Mouse (Mus musculus): ENCODE results near the gene Slc9b1. TPM values are rescaled to one million over a fixed set of nuclear protein-coding genes. Genes with fewer than 3 reads are reported as not detected.

Gene Slc9b1
- polyA plus RNA-seq, 1 experiment from 2014 or later, result not detected

DNA sequence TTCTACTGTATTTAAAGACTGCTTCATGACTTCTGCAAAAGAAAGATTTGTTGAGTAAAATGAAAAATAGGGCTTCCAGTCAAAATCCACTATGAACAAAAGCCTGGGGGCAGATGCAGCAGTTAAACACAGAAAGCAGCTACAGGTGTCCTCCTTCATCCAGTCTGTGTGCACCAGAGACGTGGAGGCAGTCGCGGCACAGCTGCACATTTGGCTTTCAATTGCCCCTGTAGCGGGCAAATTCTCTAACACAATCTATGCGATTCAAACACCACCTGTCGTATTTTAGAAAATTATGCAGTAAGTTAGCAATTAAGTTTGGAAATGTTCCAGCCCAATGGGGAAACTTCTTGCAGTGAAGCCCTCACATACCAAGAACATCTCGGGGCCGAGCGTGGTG, 55.4 kb downstream of the Slc9b1 start:
- DNase-seq (ENCODE audit: low spot score, missing footprints) (no peak), ATAC-seq (ENCODE audit: low FRiP score) (no peak)
- Histone ChIP-seq H3K27ac (ENCODE audit: low read depth, low read length) (no peak overlapping the region), H3K9me3 (ENCODE audit: control insufficient read depth, low read length) (no peaks in the 10 kb centered on the region), H3K27me3 (ENCODE audit: control insufficient read depth, insufficient read depth, low read length) (no peaks in the 10 kb centered on the region), H3K9ac (ENCODE audit: low read length) (no peak overlapping the region), H3K4me3 (ENCODE audit: low read depth, low read length) (no peak overlapping the region), H3K4me2 (no peak overlapping the region), H3K4me1 (ENCODE audit: control insufficient read depth, insufficient read depth, low read length) (no peaks in the 10 kb centered on the region; the same call in 1 of the 2 replicates), H3K36me3 (ENCODE audit: control insufficient read depth, insufficient read depth, low read length) (no peaks in the 10 kb centered on the region; the same call in 1 of the 2 replicates)
- WGBS, result 88% methylated on average over 9 of the region's 9 CpGs

DNA sequence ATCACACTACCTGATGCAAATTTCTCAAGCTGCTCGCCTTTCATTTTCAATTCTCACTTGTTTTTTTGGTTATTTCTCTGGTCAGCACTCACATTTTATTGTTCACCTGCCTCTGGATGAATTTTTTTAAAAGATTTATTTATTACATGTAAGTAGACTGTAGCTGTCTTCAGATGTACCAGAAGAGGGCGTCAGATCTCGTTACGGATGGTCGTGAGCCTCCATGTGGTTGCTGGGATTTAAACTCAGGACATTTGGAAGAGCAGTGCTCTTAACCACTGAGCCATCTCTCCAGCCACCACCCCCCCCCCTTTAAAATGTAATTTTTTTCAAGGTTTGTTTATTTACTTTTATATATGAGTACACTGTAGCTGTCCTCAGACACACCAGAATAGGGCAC, 56.0 kb downstream of the Slc9b1 start:
- Histone ChIP-seq H3K4me3 (ENCODE audit: low read depth, low read length) (no peak overlapping the region), H3K9me3 (ENCODE audit: control insufficient read depth, low read length) (no peaks in the 10 kb centered on the region), H3K4me2 (no peak overlapping the region), H3K9ac (ENCODE audit: low read length) (no peak overlapping the region), H3K27me3 (ENCODE audit: control insufficient read depth, insufficient read depth, low read length) (no peaks in the 10 kb centered on the region), H3K4me1 (ENCODE audit: control insufficient read depth, insufficient read depth, low read length) (no peaks in the 10 kb centered on the region; the same call in 1 of the 2 replicates), H3K27ac (ENCODE audit: low read depth, low read length) (no peak overlapping the region), H3K36me3 (ENCODE audit: control insufficient read depth, insufficient read depth, low read length) (no peaks in the 10 kb centered on the region; the same call in 1 of the 2 replicates)
- WGBS, result 75% methylated on average over 5 of the region's 5 CpGs
- DNase-seq (ENCODE audit: low spot score, missing footprints), result no peak
- ATAC-seq (ENCODE audit: low FRiP score), result no peak

DNA sequence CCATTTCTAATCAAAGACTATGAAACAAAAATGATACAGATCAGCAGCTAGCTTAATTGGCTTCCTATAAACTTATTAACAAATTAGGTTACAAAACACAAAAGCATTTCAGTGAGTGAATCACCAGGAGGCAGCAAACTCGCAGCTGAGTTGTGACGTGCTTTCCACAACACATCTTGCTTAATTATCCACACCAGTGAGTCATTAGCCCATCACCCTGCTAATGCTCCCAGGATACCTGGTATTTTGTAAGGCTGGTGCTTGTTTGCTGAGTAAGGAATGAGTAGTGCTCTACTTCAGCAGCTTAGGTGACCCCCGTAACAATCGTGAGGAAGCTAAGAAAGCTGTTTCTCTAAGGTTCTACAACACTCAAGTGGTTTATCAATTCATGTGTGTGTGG, 56.8 kb downstream of the Slc9b1 start:
- Histone ChIP-seq H3K9ac (ENCODE audit: low read length) (no peak overlapping the region), H3K4me2 (no peak overlapping the region), H3K9me3 (ENCODE audit: control insufficient read depth, low read length) (no peaks in the 10 kb centered on the region; the same call in 1 of the 2 replicates), H3K4me3 (ENCODE audit: low read depth, low read length) (no peak overlapping the region), H3K27me3 (ENCODE audit: control insufficient read depth, insufficient read depth, low read length) (no peaks in the 10 kb centered on the region), H3K36me3 (ENCODE audit: control insufficient read depth, insufficient read depth, low read length) (peaks cover 4% of the 10 kb centered on the region), H3K27ac (ENCODE audit: low read depth, low read length) (no peak overlapping the region), H3K4me1 (ENCODE audit: control insufficient read depth, insufficient read depth, low read length) (no peaks in the 10 kb centered on the region; the same call in 1 of the 2 replicates)
- WGBS, result 91% methylated on average over 4 of the region's 4 CpGs
- ATAC-seq (ENCODE audit: low FRiP score) (no peak), DNase-seq (ENCODE audit: low spot score, missing footprints) (no peak)

DNA sequence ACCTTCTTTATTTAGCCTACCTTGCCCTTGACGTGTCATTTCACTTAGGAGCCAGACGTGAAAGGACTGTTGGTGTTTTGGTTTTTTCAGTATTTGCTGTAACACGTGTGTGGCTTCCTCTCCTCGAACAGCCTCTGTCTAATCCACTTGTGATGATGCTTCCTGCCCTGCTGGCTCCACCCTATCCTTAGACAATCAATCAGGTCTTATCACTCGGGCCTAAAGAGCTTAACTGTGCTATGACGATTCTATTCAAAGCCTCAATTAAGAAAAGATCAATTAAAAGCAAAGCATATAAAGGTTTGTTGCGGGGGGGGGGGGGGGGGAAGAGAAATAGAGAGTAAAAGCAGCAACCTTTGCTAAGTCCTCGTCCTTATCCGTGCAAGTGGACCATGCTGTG, 59.5 kb downstream of the Slc9b1 start:
- DNase-seq (ENCODE audit: low spot score, missing footprints), result peak; percentile 59
- Histone ChIP-seq H3K27me3 (ENCODE audit: control insufficient read depth, insufficient read depth, low read length) (no peaks in the 10 kb centered on the region), H3K4me2 (no peak overlapping the region), H3K9me3 (ENCODE audit: control insufficient read depth, low read length) (no peaks in the 10 kb centered on the region; the same call in 1 of the 2 replicates), H3K4me3 (ENCODE audit: low read depth, low read length) (no peak overlapping the region), H3K9ac (ENCODE audit: low read length) (no peak overlapping the region), H3K36me3 (ENCODE audit: control insufficient read depth, insufficient read depth, low read length) (peaks cover 4% of the 10 kb centered on the region), H3K4me1 (ENCODE audit: control insufficient read depth, insufficient read depth, low read length) (peaks cover 6% of the 10 kb centered on the region; the same call in 1 of the 2 replicates), H3K27ac (ENCODE audit: low read depth, low read length) (no peak overlapping the region)
- no peak for ATAC-seq (ENCODE audit: low FRiP score)
- 78% methylated on average over 9 of the region's 9 CpGs for WGBS

DNA sequence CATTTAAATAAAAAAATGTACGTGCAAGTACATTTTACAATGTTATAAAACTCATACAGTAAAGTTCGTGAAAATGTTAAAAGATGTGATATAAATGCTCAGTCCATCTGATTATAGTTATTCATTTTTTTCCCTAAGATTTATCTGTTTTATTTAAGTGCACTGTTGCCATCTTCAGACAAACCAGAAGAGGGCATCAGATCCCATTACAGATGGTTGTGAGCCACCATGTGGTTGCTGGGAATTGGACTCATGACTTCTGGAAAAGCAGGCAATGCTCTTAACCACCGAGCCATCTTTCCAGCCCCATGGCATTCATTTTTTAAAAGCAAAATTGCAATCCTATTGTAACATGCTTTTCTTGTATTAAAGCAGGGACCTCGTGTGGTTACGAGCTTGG, 61.4 kb downstream of the Slc9b1 start:
- no peak for ATAC-seq (ENCODE audit: low FRiP score)
- H3K36me3 ChIP-seq (ENCODE audit: control insufficient read depth, insufficient read depth, low read length), result peaks cover 4% of the 10 kb centered on the region

DNA sequence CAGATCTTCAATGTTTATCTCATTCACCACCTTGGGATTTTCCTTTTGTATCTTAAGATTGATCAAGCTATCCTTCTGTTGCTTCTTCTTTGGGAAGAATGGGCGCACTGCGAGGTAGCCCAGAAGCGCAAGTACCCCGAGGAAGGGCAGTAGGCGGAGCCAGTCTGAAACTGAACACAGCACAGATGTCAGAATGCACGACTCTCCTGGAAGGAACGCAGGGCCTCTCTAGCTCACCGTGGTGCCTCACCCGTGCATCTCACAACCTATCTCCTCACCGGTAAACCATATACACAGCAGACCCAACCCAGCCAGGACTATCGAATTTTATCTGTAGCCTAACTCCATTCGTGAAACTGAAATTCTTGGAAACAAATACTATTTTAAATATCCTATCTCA, 63.2 kb downstream of the Slc9b1 start:
- Histone ChIP-seq H3K27me3 (ENCODE audit: control insufficient read depth, insufficient read depth, low read length) (no peaks in the 10 kb centered on the region), H3K36me3 (ENCODE audit: control insufficient read depth, insufficient read depth, low read length) (peaks cover 4% of the 10 kb centered on the region), H3K9ac (ENCODE audit: low read length) (no peak overlapping the region), H3K9me3 (ENCODE audit: control insufficient read depth, low read length) (no peaks in the 10 kb centered on the region; the same call in 1 of the 2 replicates), H3K4me3 (ENCODE audit: low read depth, low read length) (no peak overlapping the region), H3K27ac (ENCODE audit: low read depth, low read length) (no peak overlapping the region), H3K4me2 (no peak overlapping the region), H3K4me1 (ENCODE audit: control insufficient read depth, insufficient read depth, low read length) (peaks cover 6% of the 10 kb centered on the region; the same call in 1 of the 2 replicates)
- WGBS, result 93% methylated on average over 12 of the region's 12 CpGs
- ATAC-seq (ENCODE audit: low FRiP score) (no peak), DNase-seq (ENCODE audit: low spot score, missing footprints) (peak; percentile 75)

More for the DNA sequence above, 61.4 kb downstream of the Slc9b1 start:
- no peaks in the 10 kb centered on the region; the same call in 1 of the 2 replicates for H3K9me3 ChIP-seq (ENCODE audit: control insufficient read depth, low read length)
- no peaks in the 10 kb centered on the region for H3K27me3 ChIP-seq (ENCODE audit: control insufficient read depth, insufficient read depth, low read length)
- no peak overlapping the region for H3K9ac ChIP-seq (ENCODE audit: low read length)
- no peak overlapping the region for H3K27ac ChIP-seq (ENCODE audit: low read depth, low read length)
- H3K4me2 ChIP-seq, result no peak overlapping the region
- WGBS, result 94% methylated on average over 5 of the region's 5 CpGs
- DNase-seq (ENCODE audit: low spot score, missing footprints), result peak; percentile 66
- H3K4me3 ChIP-seq (ENCODE audit: low read depth, low read length), result no peak overlapping the region
- peaks cover 6% of the 10 kb centered on the region; the same call in 1 of the 2 replicates for H3K4me1 ChIP-seq (ENCODE audit: control insufficient read depth, insufficient read depth, low read length)

DNA sequence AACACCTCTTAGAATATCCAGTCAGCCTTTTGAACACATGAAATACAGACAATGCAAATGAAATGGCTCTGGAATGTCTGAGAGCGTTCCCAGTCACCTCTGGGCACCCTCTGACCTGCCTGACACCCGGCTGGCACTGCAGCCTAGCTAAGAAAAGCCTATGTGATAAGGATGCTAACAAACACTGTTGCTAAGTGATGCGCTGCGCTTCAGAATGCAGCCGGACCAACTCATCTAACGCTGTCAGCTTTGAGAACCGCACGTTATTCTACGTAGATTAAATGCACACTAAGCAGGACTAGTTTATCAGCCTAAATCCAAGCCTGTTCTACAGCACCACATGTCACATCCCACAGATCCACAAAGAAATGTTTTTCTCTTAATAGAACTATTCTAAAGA, 64.0 kb downstream of the Slc9b1 start:
- Histone ChIP-seq H3K27ac (ENCODE audit: low read depth, low read length) (no peak overlapping the region), H3K9me3 (ENCODE audit: control insufficient read depth, low read length) (no peaks in the 10 kb centered on the region; the same call in 1 of the 2 replicates), H3K36me3 (ENCODE audit: control insufficient read depth, insufficient read depth, low read length) (peaks cover 4% of the 10 kb centered on the region; the same call in 1 of the 2 replicates), H3K4me2 (no peak overlapping the region), H3K4me1 (ENCODE audit: control insufficient read depth, insufficient read depth, low read length) (peaks cover 6% of the 10 kb centered on the region; the same call in 1 of the 2 replicates), H3K27me3 (ENCODE audit: control insufficient read depth, insufficient read depth, low read length) (no peaks in the 10 kb centered on the region), H3K4me3 (ENCODE audit: low read depth, low read length) (no peak overlapping the region), H3K9ac (ENCODE audit: low read length) (no peak overlapping the region)
- WGBS, result 45% methylated on average over 9 of the region's 9 CpGs
- ATAC-seq (ENCODE audit: low FRiP score) (peak; percentile 76), DNase-seq (ENCODE audit: low spot score, missing footprints) (peak; percentile 81)

DNA sequence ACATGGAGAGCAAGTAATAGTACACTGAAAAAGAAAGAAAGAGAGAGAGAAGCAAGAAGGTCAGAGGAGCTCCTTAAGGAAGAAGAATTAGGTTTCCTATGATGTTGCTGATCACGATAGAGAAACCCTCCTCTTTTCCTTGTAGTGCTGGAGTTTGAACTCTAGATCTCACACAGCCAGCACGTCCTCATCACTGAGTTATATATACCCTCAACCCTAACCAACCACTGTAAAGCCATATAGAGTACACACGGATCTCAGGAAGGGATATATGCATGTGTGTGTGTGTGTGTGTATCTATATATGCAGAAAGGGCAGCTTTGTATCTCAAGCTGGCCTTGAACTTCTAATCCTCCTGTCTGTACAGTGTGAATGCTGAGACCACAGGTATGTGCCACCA, 69.4 kb downstream of the Slc9b1 start:
- Histone ChIP-seq H3K4me1 (ENCODE audit: control insufficient read depth, insufficient read depth, low read length) (0 out of 2 replicates have a peak, but pooled peaks cover 2% of the 10 kb centered on the region), H3K4me2 (no peak overlapping the region), H3K9ac (ENCODE audit: low read length) (no peak overlapping the region), H3K4me3 (ENCODE audit: low read depth, low read length) (no peak overlapping the region), H3K27ac (ENCODE audit: low read depth, low read length) (no peak overlapping the region), H3K9me3 (ENCODE audit: control insufficient read depth, low read length) (no peaks in the 10 kb centered on the region), H3K27me3 (ENCODE audit: control insufficient read depth, insufficient read depth, low read length) (no peaks in the 10 kb centered on the region), H3K36me3 (ENCODE audit: control insufficient read depth, insufficient read depth, low read length) (no peaks in the 10 kb centered on the region)
- 88% methylated on average over 3 of the region's 3 CpGs for WGBS
- ATAC-seq (ENCODE audit: low FRiP score) (no peak), DNase-seq (ENCODE audit: low spot score, missing footprints) (no peak)

DNA sequence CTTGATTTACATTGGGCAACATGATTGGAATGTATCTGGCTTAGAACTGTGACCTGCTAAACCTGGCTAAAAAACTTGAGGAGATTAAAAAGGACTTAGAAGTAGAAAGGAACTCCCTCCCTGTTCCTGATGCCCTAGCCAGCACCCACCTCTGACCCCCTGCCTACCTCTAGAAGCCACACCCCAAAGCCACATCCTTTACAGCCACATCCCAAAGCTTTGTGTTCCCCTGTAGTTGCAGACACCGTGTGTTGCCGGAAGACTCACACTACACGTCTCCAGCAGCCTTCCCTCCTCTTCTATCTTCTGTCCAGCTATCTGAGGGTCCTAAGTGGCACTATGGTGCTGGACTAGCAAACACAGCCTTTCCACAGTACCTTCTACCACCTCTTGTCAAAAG, 70.0 kb downstream of the Slc9b1 start:
- 87% methylated on average over 3 of the region's 3 CpGs for WGBS
- Histone ChIP-seq H3K4me1 (ENCODE audit: control insufficient read depth, insufficient read depth, low read length) (0 out of 2 replicates have a peak, but pooled peaks cover 2% of the 10 kb centered on the region), H3K36me3 (ENCODE audit: control insufficient read depth, insufficient read depth, low read length) (no peaks in the 10 kb centered on the region), H3K27ac (ENCODE audit: low read depth, low read length) (no peak overlapping the region), H3K9ac (ENCODE audit: low read length) (no peak overlapping the region), H3K9me3 (ENCODE audit: control insufficient read depth, low read length) (no peaks in the 10 kb centered on the region), H3K4me3 (ENCODE audit: low read depth, low read length) (no peak overlapping the region), H3K4me2 (no peak overlapping the region), H3K27me3 (ENCODE audit: control insufficient read depth, insufficient read depth, low read length) (no peaks in the 10 kb centered on the region)
- ATAC-seq (ENCODE audit: low FRiP score), result no peak
- no peak for DNase-seq (ENCODE audit: low spot score, missing footprints)

All from midbrain, embryonic 11.5 days (tissue).